Mouse (Mus musculus) T-helper 1 cell (primary cell): ENCODE results near the gene Neu2.

Experiments used
- in situ Hi-C: fragments of 300-600 bp; cut with MboI, MseI; formaldehyde crosslinking; loops from one replicate; pipeline ENCODE4 v1.15.1; 2025; ENCODE audit warnings: high pct_unique_total_duplicates

Neu2 gene

DNA sequence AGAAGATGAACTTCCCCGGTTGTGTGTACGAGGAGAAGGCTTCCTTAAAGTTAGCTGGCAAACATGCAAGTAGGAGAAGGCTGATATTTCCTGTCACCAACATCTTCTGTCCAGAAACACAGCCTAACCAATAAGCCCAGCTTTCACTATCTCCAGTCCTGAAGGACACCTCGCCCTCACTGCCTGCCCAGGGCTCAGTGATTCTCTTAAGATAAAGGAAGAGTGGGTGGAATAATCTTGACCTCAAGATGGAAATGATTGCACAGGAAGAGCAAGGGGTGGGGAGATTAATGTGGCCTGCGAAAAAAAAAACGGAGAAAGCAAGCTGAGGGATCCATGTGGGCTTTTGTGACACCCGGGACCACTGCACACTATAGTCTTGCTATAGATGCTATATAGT is 136.1 kb downstream of the Neu2 start:
- in situ Hi-C loops = no loop called here
